Mouse (Mus musculus) gastrocnemius, adult 2 months (tissue): ENCODE data around the gene Cmtr1. TPM values are rescaled to one million over a fixed set of nuclear protein-coding genes. Genes with fewer than 3 reads are reported as not detected.

ENCODE experiments used
- DNase-seq: peaks from one replicate; pipeline ENCODE4 v3.0.0; 2022
- H3K27ac ChIP-seq: fragments of 200-600 bp; 2 replicates; pipeline ENCODE4 v1.8.1; 2022; ENCODE audit warnings: mild to moderate bottlenecking
- H3K4me3 ChIP-seq: fragments of 200-600 bp; 2 replicates; pipeline ENCODE4 v1.8.1; 2022; ENCODE audit warnings: mild to moderate bottlenecking, moderate library complexity
- CTCF ChIP-seq: fragments of 200-600 bp; IDR thresholded peaks from 2 replicates; pipeline ENCODE4 v1.8.1; 2022; ENCODE audit warnings: antibody characterized with exemption, mild to moderate bottlenecking, moderate library complexity
- intact Hi-C: fragments of 180-260 bp; cut with DNase I; formaldehyde crosslinking; loops from one replicate; pipeline ENCODE4 v1.15.1; 2025
- total RNA-seq, 2 experiments: library from RNA; stranded (reverse); gene quantifications; 2 replicates each; pipeline ENCODE4 v1.2.3; 2021

Gene Cmtr1
- total RNA-seq, 2 experiments from 2014 or later: 43.6 to 50.5 TPM

GRCm38 (mm10) chr17:29716732-29717445, 56.5 kb downstream of the Cmtr1 start, which contains the start of gene Ccdc167:
TSS of gene Ccdc167 (minus strand) at chr17:29717044.
- intact Hi-C loops: loop anchor here (2.0 kb wide), 1 partner anchor 56 kb away; the partner anchor contains the start of gene Cmtr1
- Histone ChIP-seq H3K27ac (peak within 1 kb of the TSS; percentile 83), H3K4me3 (peak within 1 kb of the TSS; percentile 84)
- peak; percentile 95 for DNase-seq
- no peak for TF ChIP-seq CTCF

DNA sequence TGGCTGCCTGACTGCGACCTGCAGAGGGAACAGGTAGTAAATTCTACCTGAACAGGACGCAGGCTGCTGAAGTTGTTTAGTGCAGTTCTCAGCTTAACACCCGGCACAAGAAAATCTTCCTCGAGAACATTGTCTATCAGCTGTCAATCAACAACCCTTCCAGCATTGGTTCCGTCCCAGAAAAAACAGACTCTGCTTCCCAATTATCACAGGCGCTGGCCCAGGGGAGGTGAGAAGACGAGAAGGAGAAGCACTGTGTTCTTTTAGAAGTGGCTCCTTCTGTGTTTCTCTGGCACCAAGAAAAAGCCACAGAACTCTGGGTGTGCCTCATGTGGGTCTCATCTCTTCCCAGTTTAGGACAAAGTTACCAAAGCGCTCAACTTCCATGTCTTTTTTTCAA, 58.3 kb downstream of the Cmtr1 start:
- no peak for DNase-seq
- H3K27ac ChIP-seq: no peak overlapping the region
- H3K4me3 ChIP-seq: no peak overlapping the region
- intact Hi-C loops: no loop called here
- TF ChIP-seq CTCF: no peak

DNA sequence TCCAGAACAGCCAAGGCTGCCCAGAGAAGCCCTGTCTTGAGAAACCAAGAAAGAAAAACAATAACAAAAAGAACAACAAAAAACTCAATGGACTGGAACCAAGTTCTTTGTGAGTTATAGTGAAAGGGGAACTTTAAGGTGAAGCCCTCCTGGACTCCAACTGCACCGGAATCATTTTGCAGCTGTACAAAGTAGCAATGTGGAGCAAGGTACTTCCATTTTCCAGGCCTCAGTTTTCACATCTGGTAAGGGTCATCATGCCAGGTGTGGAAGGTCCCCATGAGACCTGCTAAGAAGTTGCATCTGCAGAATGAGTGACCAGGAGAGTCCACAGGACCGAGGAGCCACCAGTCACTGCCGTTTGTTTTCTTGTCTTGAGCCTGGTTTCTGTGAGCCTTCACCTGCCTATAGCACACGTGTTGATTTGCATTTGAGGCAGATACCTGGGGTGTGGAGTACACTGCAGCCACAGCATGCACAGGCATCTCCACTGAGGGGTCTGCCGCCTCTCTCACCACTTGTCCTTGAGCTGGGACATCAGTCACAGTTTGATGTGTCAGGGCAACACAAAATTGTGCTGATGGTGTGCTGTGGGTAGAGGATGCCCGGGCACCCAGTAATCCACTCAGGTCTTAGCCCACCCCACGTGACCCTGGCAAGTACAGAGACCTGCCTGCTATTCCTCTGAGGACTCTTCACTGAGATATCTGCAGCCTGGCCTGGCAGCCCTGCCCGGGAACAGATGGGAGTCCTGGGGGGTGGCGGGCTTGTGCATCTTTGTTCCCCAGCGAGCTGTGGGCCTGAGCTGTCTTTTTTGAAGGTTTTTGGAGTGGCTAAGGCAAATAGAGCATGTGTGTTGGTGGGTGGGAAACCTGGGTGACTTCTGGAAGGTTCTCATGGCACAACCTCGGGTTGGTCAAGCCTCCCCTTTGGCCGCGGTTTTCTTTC, 59.5 kb downstream of the Cmtr1 start:
- Histone ChIP-seq H3K4me3 (no peak overlapping the region), H3K27ac (no peak overlapping the region)
- no peak for TF ChIP-seq CTCF
- DNase-seq: no peak
- intact Hi-C loops: no loop called here

DNA sequence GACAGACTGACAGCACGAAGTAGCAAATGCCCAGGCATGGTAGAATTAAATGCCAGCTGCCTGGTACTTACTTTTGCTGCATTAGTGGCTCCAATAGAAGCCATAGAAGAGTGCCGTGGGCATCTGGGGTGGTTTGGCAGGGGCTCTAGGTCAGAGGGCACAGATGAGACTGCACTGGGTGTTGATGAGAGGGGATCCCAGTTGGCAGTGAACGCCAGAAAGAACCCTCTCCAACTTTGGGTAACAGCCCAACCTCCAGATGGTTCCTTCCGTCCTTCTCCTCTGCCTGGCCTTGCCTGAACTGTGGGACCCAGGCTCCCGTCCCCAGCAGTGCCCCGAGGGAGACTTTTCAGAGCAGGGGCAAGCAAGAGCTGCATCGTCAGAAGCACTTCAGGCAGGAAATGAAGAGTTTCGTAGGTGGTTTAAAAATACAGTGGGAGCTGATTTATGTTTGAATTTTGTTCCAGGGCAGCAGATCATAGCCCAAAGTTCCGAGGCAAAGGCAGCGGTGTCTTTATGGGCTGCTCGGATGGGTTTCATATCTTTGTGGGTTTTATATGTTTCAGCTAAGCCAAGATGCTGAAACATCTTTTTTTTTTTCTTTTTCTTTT, 60.5 kb downstream of the Cmtr1 start:
- TF ChIP-seq CTCF: no peak
- Histone ChIP-seq H3K27ac (no peak overlapping the region), H3K4me3 (no peak overlapping the region)
- intact Hi-C loops: no loop called here
- DNase-seq: no peak

GRCm38 (mm10) chr17:29724610-29725009, 64.2 kb downstream of the Cmtr1 start:
- no peak for DNase-seq
- Histone ChIP-seq H3K4me3 (no peak overlapping the region), H3K27ac (no peak overlapping the region)
- intact Hi-C loops: no loop called here
- TF ChIP-seq CTCF: no peak

- intact Hi-C loops: no loop called here
- no peak overlapping the region for H3K27ac ChIP-seq
Observed at GRCm38 (mm10) chr17:29725027-29725620, 64.7 kb downstream of the Cmtr1 start.

DNA sequence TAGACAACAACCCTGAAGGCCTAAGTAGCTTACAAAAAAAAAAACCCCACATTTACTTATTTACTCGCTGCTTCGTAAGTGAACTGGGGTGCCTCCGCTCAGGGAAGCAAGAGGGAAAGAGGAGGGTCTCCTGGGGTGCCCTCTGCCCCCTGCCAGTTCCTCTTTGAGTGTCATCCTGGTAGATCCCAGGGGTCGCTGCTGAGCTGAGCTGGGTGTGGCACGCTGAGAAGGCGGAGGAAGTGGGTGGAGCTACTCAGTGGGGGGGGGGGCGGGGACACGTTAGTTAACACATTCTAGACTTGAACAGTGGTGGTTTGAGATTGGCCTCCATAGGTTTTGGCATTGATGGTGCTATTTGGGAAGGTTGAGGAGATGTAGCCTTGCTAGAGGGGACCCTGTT, 67.7 kb downstream of the Cmtr1 start:
- no peak overlapping the region for H3K4me3 ChIP-seq
- no peak for TF ChIP-seq CTCF
- intact Hi-C loops: no loop called here

More at GRCm38 (mm10) chr17:29725027-29725620, 64.7 kb downstream of the Cmtr1 start:
- no peak for TF ChIP-seq CTCF
- H3K4me3 ChIP-seq: no peak overlapping the region
- no peak for DNase-seq

DNA sequence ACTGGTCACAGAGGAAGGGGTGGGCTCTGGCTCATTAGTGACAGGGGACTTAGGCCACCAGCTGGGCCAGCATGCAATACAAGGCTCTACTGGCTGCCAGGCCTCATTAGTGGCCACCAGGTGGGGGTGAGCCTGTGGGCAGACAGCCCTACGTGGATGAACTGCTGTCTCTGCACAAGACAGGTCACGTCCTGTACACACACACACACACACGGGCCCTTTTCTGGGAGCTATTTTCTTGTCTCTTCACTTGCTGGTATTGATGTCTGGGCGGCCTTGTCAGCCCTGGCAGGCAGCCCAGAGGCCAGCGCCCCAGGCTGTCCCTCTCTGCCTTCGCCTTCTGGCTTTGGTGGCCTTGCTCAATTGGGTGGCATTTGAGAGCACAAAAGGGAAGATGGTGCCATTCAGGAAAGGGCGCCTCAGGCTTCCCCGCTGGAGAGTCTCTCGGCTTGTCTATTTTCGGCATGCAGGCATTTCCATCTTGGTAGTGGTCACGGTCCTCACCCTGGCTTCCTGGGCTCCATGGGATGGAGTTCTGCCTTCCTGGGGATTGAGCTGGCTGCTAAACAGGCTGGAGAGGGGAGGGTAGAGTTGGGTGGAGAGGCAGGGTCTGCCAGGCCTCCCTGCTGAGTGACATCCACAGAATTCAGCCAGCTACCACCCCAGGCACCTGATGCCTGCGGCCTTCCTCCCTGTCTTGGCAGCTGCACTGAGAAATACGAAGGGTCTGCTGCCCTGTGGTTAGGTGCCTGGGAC, 70.3 kb downstream of the Cmtr1 start:
- peak; percentile 37 for DNase-seq
- Histone ChIP-seq H3K4me3 (no peak overlapping the region), H3K27ac (no peak overlapping the region)
- TF ChIP-seq CTCF: no peak
- intact Hi-C loops: no loop called here

More for the DNA sequence above, 67.7 kb downstream of the Cmtr1 start:
- DNase-seq: no peak
- no peak overlapping the region for H3K27ac ChIP-seq

GRCm38 (mm10) chr17:29731266-29731952, 71.0 kb downstream of the Cmtr1 start:
- H3K27ac ChIP-seq: no peak overlapping the region
- intact Hi-C loops: no loop called here
- no peak overlapping the region for H3K4me3 ChIP-seq
- DNase-seq: no peak
- TF ChIP-seq CTCF: no peak

DNA sequence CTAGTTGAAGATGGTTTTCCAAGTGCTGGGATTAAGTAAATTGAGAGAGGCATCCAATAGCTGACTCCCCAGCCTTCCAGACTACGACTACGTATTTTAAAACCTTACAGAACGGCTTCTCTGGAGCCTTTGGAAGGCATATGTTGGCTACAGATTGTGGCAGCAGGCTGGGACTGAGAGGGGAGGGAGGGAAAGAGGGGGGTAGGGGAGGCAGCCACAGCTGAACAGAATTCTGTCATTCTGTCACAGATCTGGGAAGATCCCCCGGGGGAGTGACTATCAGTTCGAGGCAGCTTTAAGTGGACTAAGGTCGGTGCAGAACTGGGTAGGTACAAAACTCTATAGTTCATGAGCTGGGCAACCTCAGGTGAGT, 71.5 kb downstream of the Cmtr1 start:
- no peak for TF ChIP-seq CTCF
- no peak for DNase-seq
- Histone ChIP-seq H3K27ac (no peak overlapping the region), H3K4me3 (no peak overlapping the region)
- intact Hi-C loops: no loop called here

DNA sequence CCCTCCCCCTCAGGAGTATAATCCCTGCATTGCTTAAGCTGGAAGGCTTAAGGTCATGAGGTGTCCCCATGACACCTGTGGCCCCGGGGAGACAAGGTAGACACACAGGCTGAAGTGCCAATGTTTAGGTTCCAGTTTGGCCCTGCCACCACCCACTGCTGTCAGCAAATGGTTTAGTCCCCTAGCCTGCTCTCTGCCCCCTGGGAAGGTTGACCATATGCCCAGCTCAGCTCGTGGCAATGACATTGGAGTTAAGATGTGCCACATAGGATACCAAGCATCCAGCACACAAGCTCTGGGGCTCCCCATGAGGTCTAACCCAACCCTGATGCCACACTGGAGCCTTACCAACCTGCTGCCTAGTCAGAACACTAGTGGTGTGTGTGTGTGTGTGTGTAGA, 72.1 kb downstream of the Cmtr1 start:
- no peak overlapping the region for H3K27ac ChIP-seq
- intact Hi-C loops: no loop called here
- no peak overlapping the region for H3K4me3 ChIP-seq
- DNase-seq: no peak
- no peak for TF ChIP-seq CTCF
